Mouse (Mus musculus): ENCODE measurements at regions not wholly inside any gene's neighbourhood (a gene's known extent, or its start where the extent isn't known, plus 50 kb on each side); places are given as distances from the start of the nearest gene placed in this dataset.
A peak's percentile ranks its signal among the peaks of the same experiment; 100 is the strongest.

GRCm38 (mm10) chr13:25507355-25507754, 237.1 kb upstream of the Nrsn1 start:
- no peak for DNase-seq

GRCm38 (mm10) chr13:25494492-25495034, 224.3 kb upstream of the Nrsn1 start:
- no peak for DNase-seq

- DNase-seq: no peak
Observed at GRCm38 (mm10) chr13:25490036-25490435, 219.7 kb upstream of the Nrsn1 start.

GRCm38 (mm10) chr13:25483309-25483708, 213.0 kb upstream of the Nrsn1 start:
- DNase-seq: no peak

- no peak for DNase-seq
Observed at GRCm38 (mm10) chr13:25451917-25452316, 181.6 kb upstream of the Nrsn1 start.

- peak; percentile 27 for DNase-seq
Observed at GRCm38 (mm10) chr13:25451357-25451861, 181.1 kb upstream of the Nrsn1 start.

GRCm38 (mm10) chr13:25429701-25430418, 159.6 kb upstream of the Nrsn1 start:
- no peak for DNase-seq

- peak; percentile 7 for DNase-seq
Observed at GRCm38 (mm10) chr13:25403182-25403795, 133.0 kb upstream of the Nrsn1 start.

- no peak for DNase-seq
Observed at GRCm38 (mm10) chr13:25402691-25403090, 132.4 kb upstream of the Nrsn1 start.

GRCm38 (mm10) chr13:25401936-25402504, 131.7 kb upstream of the Nrsn1 start:
- no peak for DNase-seq

- no peak for DNase-seq
Observed at GRCm38 (mm10) chr13:25392770-25393290, 122.5 kb upstream of the Nrsn1 start.

- DNase-seq: no peak
Observed at GRCm38 (mm10) chr13:25362627-25362967, 92.3 kb upstream of the Nrsn1 start.

- DNase-seq: no peak
Observed at GRCm38 (mm10) chr13:25361850-25362626, 91.7 kb upstream of the Nrsn1 start.

GRCm38 (mm10) chr13:25347558-25347957, 77.3 kb upstream of the Nrsn1 start:
- DNase-seq: no peak

- DNase-seq: no peak
Observed at GRCm38 (mm10) chr13:25343309-25343708, 73.0 kb upstream of the Nrsn1 start.

GRCm38 (mm10) chr13:25341826-25342225, 71.5 kb upstream of the Nrsn1 start:
- no peak for DNase-seq

- no peak for DNase-seq
Observed at GRCm38 (mm10) chr13:25333803-25334202, 63.5 kb upstream of the Nrsn1 start.

All from retina, postnatal 1 day (tissue).